Mouse (Mus musculus) liver, embryonic 14.5 days (tissue): ENCODE results near the gene Ccm2. TPM values are rescaled to one million over a fixed set of nuclear protein-coding genes. Genes with fewer than 3 reads are reported as not detected.

Source experiments
- ATAC-seq: fragments of 200-750 bp; cut with Nextera tagmentation; 2 replicates; pipeline ENCODE4 v1.8.0; 2017; ENCODE audit warnings: moderate number of reproducible peaks, mild to moderate bottlenecking, moderate library complexity; ENCODE audit not compliant: insufficient read depth
- DNase-seq, 3 experiments: peaks; one replicate each; pipeline ENCODE4 v3.0.0-alpha.2; 2012 to 2013; ENCODE audit warnings: low read depth in 3 of 3, low spot score in 3 of 3
- H3K27ac ChIP-seq: fragments of 300-500 bp; sonication (generic); 2 replicates; pipeline ENCODE4 v1.5.1; 2014; ENCODE audit warnings: moderate library complexity, mild to moderate bottlenecking, control low read depth, inconsistent platforms
- H3K27me3 ChIP-seq: fragments of 300-500 bp; sonication (generic); 2 replicates; pipeline ENCODE4 v1.6.1; 2014; ENCODE audit warnings: mild to moderate bottlenecking, low read length, moderate library complexity; ENCODE audit not compliant: control insufficient read depth, insufficient read depth
- H3K36me3 ChIP-seq: fragments of 300-500 bp; sonication (generic); replicated peaks from 2 replicates; pipeline ENCODE4 v1.6.1; 2014; ENCODE audit warnings: low read depth; ENCODE audit not compliant: control insufficient read depth, insufficient read depth
- H3K4me1 ChIP-seq, 2 experiments: fragments of 200-500 bp in 1 of 2; fragments of 300-500 bp in 1 of 2; sonication (generic) in 1 of 2; replicated peaks; 2 replicates each; pipeline ENCODE4 v1.6.1; 2012 to 2014; ENCODE audit warnings: antibody characterized with exemption in 1 of 2, inconsistent platforms in 1 of 2, low read length in 1 of 2; ENCODE audit not compliant: control insufficient read depth in 2 of 2, insufficient read depth in 2 of 2
- H3K4me2 ChIP-seq: fragments of 300-500 bp; sonication (generic); 2 replicates; pipeline ENCODE4 v1.6.1; 2014; ENCODE audit warnings: low read depth, mild to moderate bottlenecking, control low read depth, moderate library complexity
- H3K4me3 ChIP-seq, 2 experiments: fragments of 200-500 bp in 1 of 2; fragments of 300-500 bp in 1 of 2; sonication (generic) in 1 of 2; 2 replicates each; pipeline ENCODE4 v1.5.1; 2012 to 2014; ENCODE audit warnings: low read depth in 2 of 2, low read length in 2 of 2, mild to moderate bottlenecking in 2 of 2, control low read depth in 1 of 2, inconsistent platforms in 1 of 2, moderate library complexity in 1 of 2; ENCODE audit not compliant: insufficient read depth in 1 of 2
- H3K9ac ChIP-seq: fragments of 300-500 bp; sonication (generic); replicated peaks from 2 replicates; pipeline ENCODE4 v1.6.1; 2014; ENCODE audit warnings: mild to moderate bottlenecking, control low read depth, moderate library complexity
- H3K9me3 ChIP-seq: fragments of 300-500 bp; sonication (generic); 2 replicates; pipeline ENCODE4 v1.6.1; 2016; ENCODE audit warnings: low read length, mixed read lengths; ENCODE audit not compliant: control insufficient read depth
- CTCF ChIP-seq: IDR thresholded peaks from 2 replicates; pipeline ENCODE4 v1.5.1; 2016; ENCODE audit warnings: antibody characterized with exemption, low read depth, control low read depth
- EP300 ChIP-seq: IDR thresholded peaks from 2 replicates; pipeline ENCODE4 v1.6.1; 2016; ENCODE audit warnings: antibody characterized with exemption, low read depth
- WGBS: fragments of 180-500 bp; shearing (Covaris S2); extraction: QIAGEN DNeasy Blood & Tissue Kit; methylation state at CpG from one replicate; pipeline ENCODE4 v1.1.7; 2014; ENCODE audit not compliant: insufficient replicate concordance; 5-methylcytosine and 5-hydroxymethylcytosine counted together
- polyA plus RNA-seq, 2 experiments: library from polyadenylated mRNA; depleted of rRNA in 1 of 2; stranded (reverse) in 1 of 2; unstranded in 1 of 2; fragments of >200 nt; fragmentation: Nextera tagmentation in 1 of 2; extraction: Ambion mirVana in 1 of 2; gene quantifications; 2 replicates each; pipeline versions ENCODE4 v1.2.1 to v1.2.3; 2012 to 2014

Ccm2 gene
- polyA plus RNA-seq, 2 experiments, result 33.1 to 39.4 TPM

GRCm38 (mm10) chr11:6638537-6638936, 91.8 kb downstream of the Ccm2 start, which contains the start of gene Wap:
TSS of gene Wap (minus strand) at chr11:6638637.
- no peak within 1 kb of the TSS for H3K4me3 ChIP-seq
- H3K9me3 ChIP-seq, result no peaks in the 10 kb centered on the region
- H3K27ac ChIP-seq, result no peak within 1 kb of the TSS
- DNase-seq (no peak), ATAC-seq (no peak)
- H3K4me1 ChIP-seq, result no peaks in the 10 kb centered on the region
- H3K9ac ChIP-seq, result no peak within 1 kb of the TSS
- TF ChIP-seq CTCF (no peak), EP300 (no peak)
- H3K36me3 ChIP-seq, result no peaks in the 10 kb centered on the region
- no peaks in the 10 kb centered on the region for H3K27me3 ChIP-seq
- WGBS, result 72% methylated on average over 4 of the region's 4 CpGs
- no peak within 1 kb of the TSS for H3K4me2 ChIP-seq

- Histone ChIP-seq H3K4me3 (no peak overlapping the region), H3K36me3 (no peaks in the 10 kb centered on the region), H3K9me3 (no peaks in the 10 kb centered on the region), H3K4me1 (no peaks in the 10 kb centered on the region), H3K4me2 (no peak overlapping the region), H3K27ac (no peak overlapping the region), H3K27me3 (no peaks in the 10 kb centered on the region), H3K9ac (no peak overlapping the region)
- 54% methylated on average over 6 of the region's 6 CpGs for WGBS
- ATAC-seq (no peak), DNase-seq (no peak)
- TF ChIP-seq CTCF (no peak), EP300 (no peak)
These were observed 92.4 kb downstream of the Ccm2 start for GRCm38 (mm10) chr11:6639072-6639471.

- Histone ChIP-seq H3K4me1 (no peaks in the 10 kb centered on the region), H3K9ac (no peak overlapping the region), H3K4me3 (no peak overlapping the region), H3K27ac (no peak overlapping the region), H3K9me3 (no peaks in the 10 kb centered on the region), H3K27me3 (no peaks in the 10 kb centered on the region), H3K4me2 (no peak overlapping the region), H3K36me3 (no peaks in the 10 kb centered on the region)
- 59% methylated on average over 6 of the region's 6 CpGs for WGBS
- no peak for TF ChIP-seq CTCF
- no peak for TF ChIP-seq EP300
- ATAC-seq (no peak), DNase-seq (no peak)
These were observed 97.9 kb downstream of the Ccm2 start for GRCm38 (mm10) chr11:6644566-6644965.

Other genes starting within 250 kb of the Ccm2 start
- 7.3 and 9.4 TPM in 2 replicates for gene Zmiz2, start 157.8 kb upstream of the Ccm2 start, polyA plus RNA-seq (2012; rRNA removed)
- gene Zmiz2, start 157.8 kb upstream of the Ccm2 start, polyA plus RNA-seq (2014; fragmentation: Nextera tagmentation; extraction: Ambion mirVana), result 3.9 and 4.1 TPM in 2 replicates
- 1,485 and 1,780 TPM in 2 replicates for gene Ppia, start 131.4 kb upstream of the Ccm2 start, polyA plus RNA-seq (2012; rRNA removed)
- 3,165 and 3,291 TPM in 2 replicates for gene Ppia, start 131.4 kb upstream of the Ccm2 start, polyA plus RNA-seq (2014; fragmentation: Nextera tagmentation; extraction: Ambion mirVana)
- 35.2 and 44.2 TPM in 2 replicates for gene H2afv, start 102.4 kb upstream of the Ccm2 start, polyA plus RNA-seq (2012; rRNA removed)
- 117 and 119 TPM in 2 replicates for gene H2afv, start 102.4 kb upstream of the Ccm2 start, polyA plus RNA-seq (2014; fragmentation: Nextera tagmentation; extraction: Ambion mirVana)
- gene Purb, start 71.0 kb upstream of the Ccm2 start, polyA plus RNA-seq (2012; rRNA removed), result 4.1 and 6.2 TPM in 2 replicates
- gene Purb, start 71.0 kb upstream of the Ccm2 start, polyA plus RNA-seq (2014; fragmentation: Nextera tagmentation; extraction: Ambion mirVana), result 6.2 TPM in 2 replicates
- 5.7 and 7.0 TPM in 2 replicates for gene Myo1g, start 25.9 kb upstream of the Ccm2 start, polyA plus RNA-seq (2012; rRNA removed)
- gene Myo1g, start 25.9 kb upstream of the Ccm2 start, polyA plus RNA-seq (2014; fragmentation: Nextera tagmentation; extraction: Ambion mirVana), result 5.4 and 5.7 TPM in 2 replicates
- gene Nacad, start 59.2 kb downstream of the Ccm2 start, polyA plus RNA-seq (2012; rRNA removed), result 2.3 and 4.0 TPM in 2 replicates
- gene Nacad, start 59.2 kb downstream of the Ccm2 start, polyA plus RNA-seq (2014; fragmentation: Nextera tagmentation; extraction: Ambion mirVana), result 6.2 and 6.4 TPM in 2 replicates
- 55.1 and 63.6 TPM in 2 replicates for gene Tbrg4, start 79.2 kb downstream of the Ccm2 start, polyA plus RNA-seq (2012; rRNA removed)
- 27.7 and 30.4 TPM in 2 replicates for gene Tbrg4, start 79.2 kb downstream of the Ccm2 start, polyA plus RNA-seq (2014; fragmentation: Nextera tagmentation; extraction: Ambion mirVana)
- not detected in 2 replicates for gene Wap, start 91.8 kb downstream of the Ccm2 start, polyA plus RNA-seq (2012; rRNA removed)
- not detected in 2 replicates for gene Wap, start 91.8 kb downstream of the Ccm2 start, polyA plus RNA-seq (2014; fragmentation: Nextera tagmentation; extraction: Ambion mirVana)
- gene Ramp3, start 111.6 kb downstream of the Ccm2 start, polyA plus RNA-seq (2012; rRNA removed), result 0.04 and 0.14 TPM in 2 replicates
- gene Ramp3, start 111.6 kb downstream of the Ccm2 start, polyA plus RNA-seq (2014; fragmentation: Nextera tagmentation; extraction: Ambion mirVana), result not detected in 2 replicates